Mouse (Mus musculus) forebrain, embryonic 15.5 days (tissue): ENCODE data around the gene Tnr. TPM values are rescaled to one million over a fixed set of nuclear protein-coding genes. Genes with fewer than 3 reads are reported as not detected.

Experiments
- ATAC-seq: fragments of 200-750 bp; cut with Nextera tagmentation; replicated peaks from 2 replicates; pipeline ENCODE4 v1.8.0; 2017; ENCODE audit warnings: mild to moderate bottlenecking, moderate TSS enrichment, moderate library complexity
- H3K27ac ChIP-seq: fragments of 300-500 bp; sonication (generic); replicated peaks from 2 replicates; pipeline ENCODE4 v1.5.1; 2015; ENCODE audit warnings: mild to moderate bottlenecking, inconsistent platforms
- H3K27me3 ChIP-seq: fragments of 300-500 bp; sonication (generic); 2 replicates; pipeline ENCODE4 v1.6.1; 2015; ENCODE audit warnings: inconsistent platforms
- H3K36me3 ChIP-seq: fragments of 300-500 bp; sonication (generic); 2 replicates; pipeline ENCODE4 v1.6.1; 2015; ENCODE audit warnings: mild to moderate bottlenecking, inconsistent platforms
- H3K4me1 ChIP-seq: fragments of 300-500 bp; sonication (generic); 2 replicates; pipeline ENCODE4 v1.6.1; 2015; ENCODE audit warnings: inconsistent platforms
- H3K4me2 ChIP-seq: fragments of 300-500 bp; sonication (generic); replicated peaks from 2 replicates; pipeline ENCODE4 v1.6.1; 2015; ENCODE audit warnings: mild to moderate bottlenecking, inconsistent platforms
- H3K4me3 ChIP-seq: fragments of 300-500 bp; sonication (generic); 2 replicates; pipeline ENCODE4 v1.5.1; 2015; ENCODE audit warnings: mild to moderate bottlenecking, inconsistent platforms
- H3K9ac ChIP-seq: fragments of 300-500 bp; sonication (generic); replicated peaks from 2 replicates; pipeline ENCODE4 v1.6.1; 2015; ENCODE audit warnings: mild to moderate bottlenecking, inconsistent platforms
- H3K9me3 ChIP-seq: fragments of 300-500 bp; sonication (generic); 2 replicates; pipeline ENCODE4 v1.6.1; 2016; ENCODE audit warnings: inconsistent platforms
- whole genome bisulfite sequencing: fragments of 180-500 bp; shearing (Covaris S2); methylation state at CpG from one replicate; pipeline ENCODE4 v1.1.7; 2015; ENCODE audit warnings: mixed read lengths; 5-methylcytosine and 5-hydroxymethylcytosine counted together
- polyA plus RNA-seq: library from polyadenylated mRNA; unstranded; fragments of >200 nt; fragmentation: Nextera tagmentation; extraction: Ambion mirVana; gene quantifications from 2 replicates; pipeline ENCODE4 v1.2.1, GENCODE M21; 2015

Tnr gene
- polyA plus RNA-seq, 1 experiment from 2014 or later, result 6.7 TPM

- Histone ChIP-seq H3K36me3 (no peaks in the 10 kb centered on the region), H3K4me1 (peaks cover 8% of the 10 kb centered on the region; the same call in 1 of the 2 replicates), H3K27me3 (no peaks in the 10 kb centered on the region), H3K4me3 (no peak overlapping the region), H3K9ac (no peak overlapping the region), H3K4me2 (no peak overlapping the region), H3K27ac (0 out of 2 replicates have a peak overlapping the region, but pooled peaks have one; percentile 18), H3K9me3 (no peaks in the 10 kb centered on the region)
- 43% methylated on average over 4 of the region's 4 CpGs for WGBS
- no peak for ATAC-seq
Observed at GRCm38 (mm10) chr1:159532841-159533569, 9.4 kb downstream of the Tnr start.

- 7% methylated on average over 4 of the region's 4 CpGs for WGBS
- H3K4me3 ChIP-seq, result no peak overlapping the region
- no peak overlapping the region for H3K9ac ChIP-seq
- no peaks in the 10 kb centered on the region for H3K27me3 ChIP-seq
- no peak for ATAC-seq
- H3K27ac ChIP-seq, result no peak overlapping the region
- H3K4me2 ChIP-seq, result no peak overlapping the region
- no peaks in the 10 kb centered on the region for H3K36me3 ChIP-seq
- H3K9me3 ChIP-seq, result no peaks in the 10 kb centered on the region
- H3K4me1 ChIP-seq, result peaks cover 11% of the 10 kb centered on the region; the same call in 1 of the 2 replicates
Observed at GRCm38 (mm10) chr1:159535582-159535981, 12.0 kb downstream of the Tnr start.

- Histone ChIP-seq H3K36me3 (no peaks in the 10 kb centered on the region), H3K4me1 (peaks cover 9% of the 10 kb centered on the region; the same call in 1 of the 2 replicates), H3K27ac (no peak overlapping the region), H3K27me3 (no peaks in the 10 kb centered on the region), H3K9ac (no peak overlapping the region), H3K4me2 (no peak overlapping the region), H3K9me3 (no peaks in the 10 kb centered on the region), H3K4me3 (no peak overlapping the region)
- no peak for ATAC-seq
Observed at GRCm38 (mm10) chr1:159537541-159537940, 14.0 kb downstream of the Tnr start.

- Histone ChIP-seq H3K27ac (no peak overlapping the region), H3K4me1 (peaks cover 5% of the 10 kb centered on the region; the same call in 1 of the 2 replicates), H3K4me3 (no peak overlapping the region), H3K27me3 (no peaks in the 10 kb centered on the region), H3K9ac (no peak overlapping the region), H3K4me2 (no peak overlapping the region), H3K9me3 (no peaks in the 10 kb centered on the region), H3K36me3 (no peaks in the 10 kb centered on the region)
- 2% methylated on average over 7 of the region's 7 CpGs for WGBS
- ATAC-seq, result no peak
Observed at GRCm38 (mm10) chr1:159538076-159538475, 14.5 kb downstream of the Tnr start.

- H3K27ac ChIP-seq, result no peak overlapping the region; the same call in 1 of the 2 replicates
Observed at GRCm38 (mm10) chr1:159545470-159546145, 22.0 kb downstream of the Tnr start.

GRCm38 (mm10) chr1:159551036-159551435, 27.5 kb downstream of the Tnr start:
- H3K36me3 ChIP-seq, result no peaks in the 10 kb centered on the region
- H3K27ac ChIP-seq, result no peak overlapping the region; the same call in 1 of the 2 replicates
- no peaks in the 10 kb centered on the region for H3K27me3 ChIP-seq
- H3K4me1 ChIP-seq, result peaks cover 16% of the 10 kb centered on the region
- H3K4me3 ChIP-seq, result no peak overlapping the region
- H3K9ac ChIP-seq, result no peak overlapping the region
- peak; percentile 52; the same call in 1 of the 2 replicates for ATAC-seq
- no peaks in the 10 kb centered on the region for H3K9me3 ChIP-seq
- 22% methylated on average over 10 of the region's 10 CpGs for WGBS
- H3K4me2 ChIP-seq, result no peak overlapping the region

More at GRCm38 (mm10) chr1:159545470-159546145, 22.0 kb downstream of the Tnr start:
- no peak overlapping the region for H3K4me2 ChIP-seq
- no peak overlapping the region for H3K4me3 ChIP-seq
- no peaks in the 10 kb centered on the region for H3K36me3 ChIP-seq
- peak; percentile 46; the same call in 1 of the 2 replicates for ATAC-seq
- no peaks in the 10 kb centered on the region for H3K9me3 ChIP-seq
- H3K27me3 ChIP-seq, result no peaks in the 10 kb centered on the region
- no peak overlapping the region for H3K9ac ChIP-seq
- H3K4me1 ChIP-seq, result peaks cover 11% of the 10 kb centered on the region
- 62% methylated on average over 9 of the region's 9 CpGs for WGBS

- Histone ChIP-seq H3K4me2 (0 out of 2 replicates have a peak overlapping the region, but pooled peaks have one; percentile 0), H3K9me3 (no peaks in the 10 kb centered on the region), H3K4me3 (no peak overlapping the region), H3K27ac (peak overlapping the region; percentile 74), H3K27me3 (no peaks in the 10 kb centered on the region), H3K36me3 (no peaks in the 10 kb centered on the region), H3K4me1 (peaks cover 16% of the 10 kb centered on the region), H3K9ac (no peak overlapping the region)
- peak; percentile 63 for ATAC-seq
- 10% methylated on average over 17 of the region's 17 CpGs for WGBS
Observed at GRCm38 (mm10) chr1:159551591-159552442, 28.2 kb downstream of the Tnr start.

GRCm38 (mm10) chr1:159561616-159562015, 38.0 kb downstream of the Tnr start:
- Histone ChIP-seq H3K36me3 (no peaks in the 10 kb centered on the region), H3K9ac (no peak overlapping the region), H3K4me1 (0 out of 2 replicates have a peak, but pooled peaks cover 5% of the 10 kb centered on the region), H3K27ac (no peak overlapping the region), H3K27me3 (no peaks in the 10 kb centered on the region), H3K9me3 (no peaks in the 10 kb centered on the region), H3K4me3 (no peak overlapping the region), H3K4me2 (no peak overlapping the region)
- no peak for ATAC-seq
- WGBS, result 55% methylated on average over 3 of the region's 3 CpGs

- H3K9me3 ChIP-seq, result no peaks in the 10 kb centered on the region
- H3K4me2 ChIP-seq, result no peak overlapping the region
- no peaks in the 10 kb centered on the region for H3K36me3 ChIP-seq
- peaks cover 8% of the 10 kb centered on the region for H3K4me1 ChIP-seq
- no peak overlapping the region for H3K4me3 ChIP-seq
- ATAC-seq, result no peak
- H3K27me3 ChIP-seq, result no peaks in the 10 kb centered on the region
- WGBS, result 90% methylated on average over 1 of the region's 1 CpGs
- H3K27ac ChIP-seq, result peak overlapping the region; percentile 22; the same call in 1 of the 2 replicates
- H3K9ac ChIP-seq, result no peak overlapping the region
Observed at GRCm38 (mm10) chr1:159565129-159565528, 41.6 kb downstream of the Tnr start.

- Histone ChIP-seq H3K4me3 (no peak overlapping the region), H3K4me1 (peaks cover 17% of the 10 kb centered on the region), H3K9me3 (no peaks in the 10 kb centered on the region), H3K27ac (no peak overlapping the region), H3K27me3 (no peaks in the 10 kb centered on the region), H3K9ac (no peak overlapping the region), H3K36me3 (no peaks in the 10 kb centered on the region), H3K4me2 (no peak overlapping the region)
- 82% methylated on average over 6 of the region's 6 CpGs for WGBS
- no peak for ATAC-seq
Observed at GRCm38 (mm10) chr1:159566046-159566445, 42.5 kb downstream of the Tnr start.

GRCm38 (mm10) chr1:159567171-159567570, 43.6 kb downstream of the Tnr start:
- 76% methylated on average over 7 of the region's 7 CpGs for WGBS

More at GRCm38 (mm10) chr1:159567171-159567570, 43.6 kb downstream of the Tnr start:
- Histone ChIP-seq H3K27ac (no peak overlapping the region), H3K9me3 (no peaks in the 10 kb centered on the region), H3K4me1 (peaks cover 17% of the 10 kb centered on the region), H3K4me2 (no peak overlapping the region), H3K9ac (no peak overlapping the region), H3K36me3 (no peaks in the 10 kb centered on the region), H3K4me3 (no peak overlapping the region), H3K27me3 (no peaks in the 10 kb centered on the region)
- ATAC-seq, result no peak
